Mouse (Mus musculus) forebrain, embryonic 14.5 days (tissue): Measurements from ENCODE around the gene Syt6. TPM values are rescaled to one million over a fixed set of nuclear protein-coding genes. Genes with fewer than 3 reads are reported as not detected.

Experiments used
- ATAC-seq: fragments of 200-750 bp; cut with Nextera tagmentation; 2 replicates; pipeline ENCODE4 v1.8.0; 2017; ENCODE audit warnings: mild to moderate bottlenecking, moderate library complexity
- DNase-seq: peaks from one replicate; pipeline ENCODE4 v3.0.0-alpha.2; 2015; ENCODE audit warnings: low spot score
- H3K27ac ChIP-seq: fragments of 300-500 bp; sonication (generic); 2 replicates; pipeline ENCODE4 v1.5.1; 2014; ENCODE audit warnings: low read depth, mild to moderate bottlenecking, control low read depth, low read length, moderate library complexity
- H3K27me3 ChIP-seq: fragments of 300-500 bp; sonication (generic); replicated peaks from 2 replicates; pipeline ENCODE4 v1.6.1; 2014; ENCODE audit warnings: low read length, control low read depth, mixed read lengths; ENCODE audit not compliant: control insufficient read depth, insufficient read depth
- H3K36me3 ChIP-seq: fragments of 300-500 bp; sonication (generic); 2 replicates; pipeline ENCODE4 v1.6.1; 2014; ENCODE audit warnings: low read length, control low read depth; ENCODE audit not compliant: control insufficient read depth, insufficient read depth
- H3K4me1 ChIP-seq: fragments of 300-500 bp; sonication (generic); 2 replicates; pipeline ENCODE4 v1.6.1; 2014; ENCODE audit warnings: antibody characterized with exemption, low read length, control low read depth; ENCODE audit not compliant: control insufficient read depth, insufficient read depth
- H3K4me2 ChIP-seq: fragments of 300-500 bp; sonication (generic); 2 replicates; pipeline ENCODE4 v1.6.1; 2014; ENCODE audit warnings: mild to moderate bottlenecking, control low read depth, low read length
- H3K4me3 ChIP-seq: fragments of 300-500 bp; sonication (generic); 2 replicates; pipeline ENCODE4 v1.5.1; 2014; ENCODE audit warnings: low read depth, low read length, control low read depth
- H3K9ac ChIP-seq: fragments of 300-500 bp; sonication (generic); 2 replicates; pipeline ENCODE4 v1.6.1; 2014; ENCODE audit warnings: mild to moderate bottlenecking, low read length, control low read depth, moderate library complexity
- H3K9me3 ChIP-seq: fragments of 300-500 bp; sonication (generic); replicated peaks from 2 replicates; pipeline ENCODE4 v1.6.1; 2016; ENCODE audit warnings: low read length, control low read depth, mixed read lengths; ENCODE audit not compliant: control insufficient read depth
- WGBS: fragments of 180-500 bp; shearing (Covaris S2); extraction: QIAGEN DNeasy Blood & Tissue Kit; methylation state at CpG from one replicate; pipeline ENCODE4 v1.1.7; 2014; 5-methylcytosine and 5-hydroxymethylcytosine counted together
- polyA plus RNA-seq: library from polyadenylated mRNA; unstranded; fragments of >200 nt; fragmentation: Nextera tagmentation; extraction: Ambion mirVana; gene quantifications from 2 replicates; pipeline ENCODE4 v1.2.1, GENCODE M21; 2014

The Syt6 gene
- 12.6 and 19.3 TPM in 2 replicates for polyA plus RNA-seq

GRCm38 (mm10) chr3:103575156-103575892 is at the start of gene Syt6:
Syt6 (plus strand) TSS chr3:103575231.
- Histone ChIP-seq H3K27me3 (peaks cover 41% of the 10 kb centered on the region), H3K36me3 (no peaks in the 10 kb centered on the region), H3K27ac (no peak within 1 kb of the TSS), H3K4me3 (peak within 1 kb of the TSS; percentile 53), H3K9ac (peak within 1 kb of the TSS; percentile 70), H3K4me1 (peaks cover 30% of the 10 kb centered on the region), H3K4me2 (peak within 1 kb of the TSS; percentile 80), H3K9me3 (no peaks in the 10 kb centered on the region)
- WGBS, result under 1% methylated on average over 43 of the region's 44 CpGs
- DNase-seq (peak; percentile 62), ATAC-seq (peak; percentile 59)

GRCm38 (mm10) chr3:103526201-103526704 is 48.8 kb upstream of the Syt6 start:
- H3K27me3 ChIP-seq, result no peaks in the 10 kb centered on the region
- ATAC-seq, result no peak
- H3K9ac ChIP-seq, result no peak overlapping the region
- H3K4me1 ChIP-seq, result no peaks in the 10 kb centered on the region
- 75% methylated on average over 4 of the region's 4 CpGs for WGBS
- no peak overlapping the region for H3K4me2 ChIP-seq
- no peaks in the 10 kb centered on the region for H3K9me3 ChIP-seq
- DNase-seq, result no peak
- no peaks in the 10 kb centered on the region for H3K36me3 ChIP-seq
- no peak overlapping the region for H3K4me3 ChIP-seq
- H3K27ac ChIP-seq, result no peak overlapping the region

- 10% methylated on average over 2 of the region's 2 CpGs for WGBS
- ATAC-seq (no peak), DNase-seq (no peak)
- H3K4me3 ChIP-seq, result no peak overlapping the region
- no peaks in the 10 kb centered on the region for H3K36me3 ChIP-seq
- H3K27ac ChIP-seq, result no peak overlapping the region
- no peaks in the 10 kb centered on the region for H3K4me1 ChIP-seq
- H3K27me3 ChIP-seq, result no peaks in the 10 kb centered on the region
- H3K4me2 ChIP-seq, result no peak overlapping the region
- no peaks in the 10 kb centered on the region for H3K9me3 ChIP-seq
- no peak overlapping the region for H3K9ac ChIP-seq
Measured at GRCm38 (mm10) chr3:103526864-103527263, 48.2 kb upstream of the Syt6 start.

- Histone ChIP-seq H3K27me3 (no peaks in the 10 kb centered on the region), H3K9ac (no peak overlapping the region), H3K9me3 (no peaks in the 10 kb centered on the region), H3K4me1 (peaks cover 2% of the 10 kb centered on the region; the same call in 1 of the 2 replicates), H3K36me3 (no peaks in the 10 kb centered on the region), H3K27ac (no peak overlapping the region), H3K4me2 (no peak overlapping the region), H3K4me3 (no peak overlapping the region)
- no peak for DNase-seq
- ATAC-seq, result no peak
- WGBS, result 92% methylated on average over 9 of the region's 9 CpGs
Measured at GRCm38 (mm10) chr3:103534036-103534435, 41.0 kb upstream of the Syt6 start.

- ATAC-seq, result no peak
- peak; percentile 23 for DNase-seq
Measured at GRCm38 (mm10) chr3:103535207-103535606, 39.8 kb upstream of the Syt6 start.

GRCm38 (mm10) chr3:103539148-103539547 is 35.9 kb upstream of the Syt6 start:
- no peak overlapping the region for H3K27ac ChIP-seq
- DNase-seq, result peak; percentile 61
- H3K4me3 ChIP-seq, result no peak overlapping the region
- ATAC-seq, result no peak
- no peaks in the 10 kb centered on the region for H3K27me3 ChIP-seq
- no peak overlapping the region for H3K4me2 ChIP-seq
- no peaks in the 10 kb centered on the region for H3K36me3 ChIP-seq
- WGBS, result 49% methylated on average over 7 of the region's 7 CpGs
- H3K9ac ChIP-seq, result no peak overlapping the region
- no peaks in the 10 kb centered on the region for H3K9me3 ChIP-seq
- H3K4me1 ChIP-seq, result peaks cover 4% of the 10 kb centered on the region; the same call in 1 of the 2 replicates

More at GRCm38 (mm10) chr3:103535207-103535606, 39.8 kb upstream of the Syt6 start:
- 50% methylated on average over 5 of the region's 5 CpGs for WGBS
- no peak overlapping the region for H3K27ac ChIP-seq
- H3K9me3 ChIP-seq, result no peaks in the 10 kb centered on the region
- H3K27me3 ChIP-seq, result no peaks in the 10 kb centered on the region
- no peak overlapping the region for H3K4me2 ChIP-seq
- no peaks in the 10 kb centered on the region for H3K36me3 ChIP-seq
- H3K9ac ChIP-seq, result no peak overlapping the region
- H3K4me3 ChIP-seq, result no peak overlapping the region
- H3K4me1 ChIP-seq, result peaks cover 4% of the 10 kb centered on the region; the same call in 1 of the 2 replicates

GRCm38 (mm10) chr3:103546166-103546565 is 28.9 kb upstream of the Syt6 start:
- no peaks in the 10 kb centered on the region for H3K9me3 ChIP-seq
- H3K27me3 ChIP-seq, result no peaks in the 10 kb centered on the region
- H3K36me3 ChIP-seq, result no peaks in the 10 kb centered on the region
- no peak for DNase-seq
- H3K4me1 ChIP-seq, result no peaks in the 10 kb centered on the region; the same call in 1 of the 2 replicates
- H3K4me2 ChIP-seq, result no peak overlapping the region
- H3K4me3 ChIP-seq, result no peak overlapping the region
- no peak overlapping the region for H3K9ac ChIP-seq
- no peak overlapping the region for H3K27ac ChIP-seq
- 53% methylated on average over 2 of the region's 2 CpGs for WGBS
- no peak for ATAC-seq

- no peak overlapping the region for H3K9ac ChIP-seq
- ATAC-seq (no peak), DNase-seq (no peak)
- H3K4me3 ChIP-seq, result no peak overlapping the region
- H3K27me3 ChIP-seq, result no peaks in the 10 kb centered on the region
- 91% methylated on average over 3 of the region's 3 CpGs for WGBS
- no peaks in the 10 kb centered on the region for H3K36me3 ChIP-seq
- no peaks in the 10 kb centered on the region for H3K9me3 ChIP-seq
- H3K4me1 ChIP-seq, result no peaks in the 10 kb centered on the region; the same call in 1 of the 2 replicates
- no peak overlapping the region for H3K4me2 ChIP-seq
- no peak overlapping the region for H3K27ac ChIP-seq
Measured at GRCm38 (mm10) chr3:103546626-103547025, 28.4 kb upstream of the Syt6 start.

GRCm38 (mm10) chr3:103550236-103550635 is 24.8 kb upstream of the Syt6 start:
- ATAC-seq (0 out of 2 replicates have a peak, but pooled peaks have one; percentile 15), DNase-seq (peak; percentile 46)
- H3K4me1 ChIP-seq, result no peaks in the 10 kb centered on the region; the same call in 1 of the 2 replicates
- no peak overlapping the region for H3K27ac ChIP-seq
- no peaks in the 10 kb centered on the region for H3K36me3 ChIP-seq
- H3K9me3 ChIP-seq, result no peaks in the 10 kb centered on the region
- H3K27me3 ChIP-seq, result no peaks in the 10 kb centered on the region
- no peak overlapping the region for H3K9ac ChIP-seq
- 7% methylated on average over 5 of the region's 5 CpGs for WGBS
- no peak overlapping the region for H3K4me3 ChIP-seq
- no peak overlapping the region for H3K4me2 ChIP-seq
